Mouse (Mus musculus) ES-E14 (cell line): ENCODE measurements around the gene Wdr19. TPM values are rescaled to one million over a fixed set of nuclear protein-coding genes. Genes with fewer than 3 reads are reported as not detected.
"Not testable (repeated sequence)": the region's sequence is repeated elsewhere in the genome, so short reads cannot be mapped to it uniquely, and the experiment has no call there.

Experiments used
- DNase-seq: peaks from one replicate; pipeline ENCODE4 v3.0.0-alpha.2; 2013; ENCODE audit warnings: low read depth, low spot score
- H3K27ac ChIP-seq: 2 replicates; pipeline ENCODE4 v1.5.1; 2012; ENCODE audit warnings: low read depth, mild to moderate bottlenecking, low read length, moderate library complexity, mixed read lengths; ENCODE audit not compliant: poor library complexity, insufficient read depth, severe bottlenecking
- H3K36me3 ChIP-seq: 2 replicates; pipeline ENCODE4 v1.6.1; 2012; ENCODE audit warnings: mild to moderate bottlenecking, low read length, moderate library complexity, mixed read lengths; ENCODE audit not compliant: control insufficient read depth, poor library complexity, insufficient read depth, severe bottlenecking
- H3K4me1 ChIP-seq, 2 experiments: fragments of 150-350 bp in 1 of 2; sonication (generic) in 1 of 2; 2 replicates each; pipeline ENCODE4 v1.6.1; 2012; ENCODE audit warnings: low read length in 2 of 2, mild to moderate bottlenecking in 1 of 2, mixed read lengths in 1 of 2; ENCODE audit not compliant: control insufficient read depth in 2 of 2, insufficient read depth in 2 of 2, poor library complexity in 1 of 2
- H3K4me3 ChIP-seq, 2 experiments: fragments of 150-350 bp in 1 of 2; sonication (generic) in 1 of 2; 2 replicates each; pipeline ENCODE4 v1.5.1; 2012; ENCODE audit warnings: low read length in 2 of 2, low read depth in 1 of 2, mild to moderate bottlenecking in 1 of 2, mixed read lengths in 1 of 2; ENCODE audit not compliant: insufficient read depth in 1 of 2, poor library complexity in 1 of 2, severe bottlenecking in 1 of 2
- H3K9ac ChIP-seq: 2 replicates; pipeline ENCODE4 v1.6.1; 2012; ENCODE audit warnings: low read depth, mild to moderate bottlenecking, low read length, mixed read lengths; ENCODE audit not compliant: poor library complexity, insufficient read depth, severe bottlenecking
- H3K9me3 ChIP-seq: fragments of 150-350 bp; sonication (generic); 2 replicates; pipeline ENCODE4 v1.6.1; 2012; ENCODE audit warnings: low read depth, mild to moderate bottlenecking, low read length; ENCODE audit not compliant: control insufficient read depth, insufficient read depth
- CHD2 ChIP-seq: IDR thresholded peaks from 2 replicates; pipeline ENCODE4 v1.6.1; 2014; ENCODE audit warnings: mild to moderate bottlenecking, low read depth, low read length, inconsistent platforms
- HCFC1 ChIP-seq: IDR thresholded peaks from 2 replicates; pipeline ENCODE4 v1.6.1; 2012; ENCODE audit warnings: low read length, inconsistent platforms, borderline replicate concordance; ENCODE audit not compliant: insufficient read depth
- MAFK ChIP-seq: IDR thresholded peaks from 2 replicates; pipeline ENCODE4 v1.6.1; 2014; ENCODE audit warnings: mild to moderate bottlenecking, low read depth, low read length, inconsistent platforms; ENCODE audit not compliant: insufficient read depth
- ZC3H11A ChIP-seq: IDR thresholded peaks from 2 replicates; pipeline ENCODE4 v1.6.1; 2012; ENCODE audit warnings: low read depth, mild to moderate bottlenecking, inconsistent platforms, low read length, borderline replicate concordance
- ZNF384 ChIP-seq: IDR thresholded peaks from 2 replicates; pipeline ENCODE4 v1.6.1; 2012; ENCODE audit warnings: low read depth, low read length, inconsistent platforms
- in situ Hi-C, 2 experiments: fragments of 600-800 bp; cut with MboI; formaldehyde crosslinking; loops; one replicate each; pipeline ENCODE4 v1.15.1; 2025; ENCODE audit warnings: low sequenced_read_pairs in 2 of 2, inconsistent platforms in 1 of 2; ENCODE audit not compliant: unreplicated experiment in 2 of 2
- total RNA-seq: library from RNA; depleted of rRNA; stranded (reverse); fragments of 300-350 nt; gene quantifications from 2 replicates; pipeline ENCODE4 v1.2.3, GENCODE M21; 2012

Wdr19 gene
- total RNA-seq, 1 experiment = 5.3 TPM

DNA sequence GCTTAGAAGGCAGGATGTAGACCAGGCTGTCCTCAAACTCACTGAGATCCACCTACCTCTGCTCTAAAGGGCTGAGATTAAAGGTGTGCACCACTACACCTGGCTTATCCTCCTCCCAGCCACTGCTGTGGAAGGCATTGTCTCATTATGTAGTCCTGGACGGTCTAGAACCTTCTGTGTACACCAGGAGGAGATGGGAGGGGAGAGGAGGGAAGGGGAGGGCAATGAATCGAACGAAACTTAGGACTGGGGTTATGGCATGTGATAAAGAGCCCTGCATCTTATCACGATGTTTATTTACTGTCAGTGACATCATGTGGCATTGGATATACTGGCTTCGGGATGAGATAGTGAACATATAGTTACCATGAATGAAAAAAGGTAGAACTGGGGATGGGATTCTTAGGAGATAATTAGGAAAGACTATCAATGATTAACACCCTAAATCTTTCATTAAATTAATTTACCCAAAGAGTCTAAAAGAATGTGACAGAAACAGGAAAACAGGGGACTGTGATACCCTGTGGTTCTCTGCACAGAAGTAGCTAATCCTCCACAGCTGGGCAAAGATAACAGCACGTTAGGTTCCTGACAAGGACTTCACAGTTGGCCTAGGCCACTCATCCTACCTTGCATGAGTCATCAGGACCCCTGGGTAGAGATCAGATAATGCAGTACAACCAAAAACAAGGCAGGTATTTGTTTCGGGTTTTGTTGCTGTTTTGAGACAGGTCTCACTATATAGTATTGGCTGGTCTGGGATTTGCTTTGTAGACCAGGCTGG, 98.9 kb downstream of the Wdr19 start:
- no peak overlapping the region for H3K27ac ChIP-seq
- no peak for DNase-seq
- H3K36me3 ChIP-seq = peaks cover 16% of the 10 kb centered on the region
- H3K4me1 ChIP-seq = peaks cover 2 to 3% of the 10 kb centered on the region in 2 experiments; a peak in 3 of 4 replicates
- in situ Hi-C loops = no loop called here
- no peak overlapping the region for H3K4me3 ChIP-seq
- no peak overlapping the region for H3K9ac ChIP-seq
- TF ChIP-seq MAFK = no peak
- no peak for TF ChIP-seq ZC3H11A
- no peak for TF ChIP-seq HCFC1
- TF ChIP-seq ZNF384 = no peak
- TF ChIP-seq CHD2 = no peak
- no peaks in the 10 kb centered on the region for H3K9me3 ChIP-seq

DNA sequence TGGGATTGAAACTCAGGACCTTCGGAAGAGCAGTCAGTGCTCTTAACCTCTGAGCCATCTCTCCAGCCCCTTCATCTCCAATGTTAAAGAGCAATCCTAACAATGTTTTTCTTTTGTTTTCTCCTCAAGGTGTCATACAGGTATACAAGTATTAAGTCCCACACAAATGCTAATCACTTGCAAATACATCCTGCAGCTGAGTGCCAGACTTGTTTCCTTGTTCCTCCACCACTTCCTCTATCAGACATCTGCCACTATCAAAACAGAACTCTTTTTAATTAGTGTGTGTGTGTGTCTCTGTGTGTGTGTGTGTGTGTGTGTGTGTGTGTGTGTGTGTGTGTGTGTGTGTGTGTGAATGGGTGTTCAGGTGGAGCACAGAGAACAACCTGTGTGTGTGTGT, 100.1 kb downstream of the Wdr19 start:
- Histone ChIP-seq H3K36me3 (peaks cover 16% of the 10 kb centered on the region), H3K27ac (peak overlapping the region; percentile 69)

DNA sequence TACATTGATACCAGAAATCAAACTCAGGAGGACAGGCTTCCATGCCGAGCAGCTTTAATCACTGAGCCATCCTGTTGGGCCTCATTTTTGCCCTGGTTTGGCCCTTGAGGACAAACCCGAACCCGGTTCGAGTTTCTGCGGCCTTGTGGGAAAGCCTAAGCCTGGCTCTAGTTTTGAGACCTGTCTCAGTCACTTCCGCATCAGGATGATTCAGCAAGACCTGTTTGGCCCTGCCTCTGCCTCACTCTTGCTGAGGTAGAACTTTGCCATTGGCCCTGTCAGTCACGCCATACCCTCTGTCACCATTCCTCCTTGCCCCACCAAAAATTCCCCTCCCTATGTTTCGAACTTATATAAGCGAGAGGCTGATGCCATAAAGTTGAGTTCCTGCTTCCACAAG, 100.6 kb downstream of the Wdr19 start:
- H3K9ac ChIP-seq = peak overlapping the region; percentile 9; the same call in 1 of the 2 replicates
- peaks cover 16% of the 10 kb centered on the region for H3K36me3 ChIP-seq
- H3K4me1 ChIP-seq = peaks cover 2 to 3% of the 10 kb centered on the region in 2 experiments; a peak in 3 of 4 replicates
- H3K27ac ChIP-seq = peak overlapping the region; percentile 69
- H3K9me3 ChIP-seq = no peaks in the 10 kb centered on the region
- DNase-seq = no peak
- in situ Hi-C loops = no loop called here
- TF ChIP-seq CHD2 (no peak), MAFK (peak; percentile 98)
- no peak overlapping the region for H3K4me3 ChIP-seq

More for the DNA sequence above, 100.1 kb downstream of the Wdr19 start:
- DNase-seq, H3K9ac ChIP-seq, H3K4me1 ChIP-seq, H3K4me3 ChIP-seq, H3K9me3 ChIP-seq, in situ Hi-C loops: not testable (repeated sequence)

DNA sequence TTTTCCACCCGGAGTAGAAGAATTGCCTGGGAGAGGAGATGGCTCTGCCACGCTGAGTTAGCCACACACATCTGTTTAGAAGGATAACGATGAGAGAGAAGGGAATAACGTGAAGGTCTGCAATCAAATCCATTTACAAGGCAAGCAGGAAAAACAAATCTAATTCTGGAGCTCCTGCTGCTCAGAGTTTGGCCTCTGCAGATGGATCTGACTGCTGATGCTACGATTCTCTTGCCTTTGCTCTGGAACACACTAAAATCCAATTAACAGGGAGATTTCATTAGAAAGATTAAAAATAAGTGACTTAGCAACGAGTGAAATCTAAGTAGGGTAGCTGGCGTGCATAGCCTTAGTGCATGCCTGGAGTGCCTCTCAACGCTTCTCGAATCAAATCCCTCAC, 106.0 kb downstream of the Wdr19 start:
- Histone ChIP-seq H3K9ac (no peak overlapping the region), H3K36me3 (peaks cover 17% of the 10 kb centered on the region), H3K9me3 (no peaks in the 10 kb centered on the region), H3K4me1 (peaks cover 0 to 3% of the 10 kb centered on the region in 2 experiments; a peak in 2 of 4 replicates), H3K27ac (no peak overlapping the region), H3K4me3 (no peak overlapping the region)
- in situ Hi-C loops = no loop called here
- TF ChIP-seq MAFK (no peak), ZC3H11A (no peak), CHD2 (no peak), ZNF384 (no peak), HCFC1 (no peak)
- DNase-seq = no peak

DNA sequence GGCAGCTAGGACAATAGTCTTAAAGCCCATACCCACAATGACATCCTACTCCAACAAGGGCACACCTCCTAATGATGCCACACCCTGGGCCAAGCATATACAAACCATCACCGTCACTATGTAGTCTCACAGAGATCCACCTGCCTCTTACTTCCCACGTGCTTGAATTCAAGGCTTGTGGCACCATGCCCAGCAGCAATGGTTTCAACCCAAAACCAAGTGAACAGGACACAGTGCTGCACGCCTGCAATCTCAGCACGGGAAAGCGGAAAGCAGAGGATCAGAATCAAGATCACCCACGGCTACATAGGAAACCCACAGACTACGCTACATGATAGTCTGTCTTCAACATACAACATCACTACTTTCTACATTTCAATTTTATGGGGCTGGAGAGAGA, 108.7 kb downstream of the Wdr19 start:
- Histone ChIP-seq H3K4me3 (no peak overlapping the region), H3K9me3 (no peaks in the 10 kb centered on the region), H3K27ac (no peak overlapping the region), H3K36me3 (peaks cover 14% of the 10 kb centered on the region), H3K4me1 (no peaks in the 10 kb centered on the region), H3K9ac (no peak overlapping the region)
- in situ Hi-C loops = no loop called here
- no peak for DNase-seq
- TF ChIP-seq CHD2 = no peak
- TF ChIP-seq ZNF384 = no peak
- no peak for TF ChIP-seq ZC3H11A
- TF ChIP-seq HCFC1 = no peak
- TF ChIP-seq MAFK = no peak
